Mouse (Mus musculus) layer of hippocampus, adult 2 months (tissue): ENCODE measurements around the gene Slc37a1. TPM values are rescaled to one million over a fixed set of nuclear protein-coding genes. Genes with fewer than 3 reads are reported as not detected.
A peak's percentile ranks its signal among the peaks of the same experiment; 100 is the strongest.

Source experiments
- DNase-seq, 2 experiments: peaks; one replicate each; pipeline ENCODE4 v3.0.0; 2022; ENCODE audit warnings: low spot score in 2 of 2
- H3K27ac ChIP-seq: fragments of 200-600 bp; 2 replicates; pipeline ENCODE4 v1.8.1; 2022
- H3K4me3 ChIP-seq: fragments of 200-600 bp; 2 replicates; pipeline ENCODE4 v1.8.1; 2022; ENCODE audit warnings: mild to moderate bottlenecking
- CTCF ChIP-seq: fragments of 200-600 bp; conservative IDR thresholded peaks from 2 replicates; pipeline ENCODE4 v1.8.1; 2022; ENCODE audit warnings: antibody characterized with exemption, mild to moderate bottlenecking, moderate library complexity
- total RNA-seq, 2 experiments: library from RNA; stranded (reverse); gene quantifications; 2 replicates each; pipeline ENCODE4 v1.2.3; 2021

Slc37a1 gene
- total RNA-seq, 2 experiments from 2014 or later, result 8.4 to 11.5 TPM

DNA sequence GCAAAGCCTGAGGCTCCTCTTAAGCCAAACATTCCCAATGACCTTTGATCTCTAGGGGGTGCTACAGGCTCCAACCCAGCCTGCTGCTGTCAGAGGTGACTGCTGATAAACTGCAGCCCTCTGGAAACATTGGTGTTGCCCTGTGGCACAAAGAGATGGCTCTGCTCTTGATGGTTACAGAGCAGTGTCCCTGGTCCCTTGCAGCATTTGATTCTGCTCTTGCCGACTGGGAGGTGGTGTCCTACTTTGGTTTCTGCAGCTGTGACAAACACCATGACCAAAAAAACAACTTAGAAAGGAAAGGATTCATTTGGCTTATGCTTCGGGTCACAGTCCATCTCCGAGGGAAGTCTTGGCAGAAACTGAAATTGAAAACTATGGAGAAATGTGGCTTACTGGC, 104.9 kb downstream of the Slc37a1 start:
- Histone ChIP-seq H3K4me3 (no peak overlapping the region), H3K27ac (no peak overlapping the region)
- no peak for DNase-seq
- no peak for TF ChIP-seq CTCF

DNA sequence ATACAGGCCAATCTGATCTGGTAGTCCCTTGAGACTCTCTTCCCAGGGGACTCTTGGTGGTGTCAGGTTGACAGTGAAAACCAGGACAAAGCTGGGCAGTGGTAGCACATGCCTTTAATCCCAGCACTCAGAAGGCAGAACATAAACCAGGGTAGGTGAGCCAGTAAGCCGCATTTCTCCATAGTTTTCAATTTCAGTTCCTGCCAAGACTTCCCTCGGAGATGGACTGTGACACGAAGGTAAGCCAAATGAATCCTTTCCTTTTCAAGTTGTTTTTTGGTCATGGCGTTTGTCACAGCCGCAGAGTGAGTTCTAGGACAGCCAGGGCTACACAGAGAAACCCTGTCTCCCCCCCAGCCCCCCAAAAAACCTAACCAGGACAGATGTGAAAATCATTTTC, 105.4 kb downstream of the Slc37a1 start:
- no peak overlapping the region for H3K27ac ChIP-seq
- no peak overlapping the region for H3K4me3 ChIP-seq
- no peak for TF ChIP-seq CTCF
- no peak for DNase-seq

- TF ChIP-seq CTCF, result no peak
- no peak for DNase-seq
- H3K4me3 ChIP-seq, result no peak overlapping the region
- H3K27ac ChIP-seq, result no peak overlapping the region
Observed at GRCm38 (mm10) chr17:31393811-31394210, 107.2 kb downstream of the Slc37a1 start.

GRCm38 (mm10) chr17:31400294-31400693, 113.7 kb downstream of the Slc37a1 start:
- Histone ChIP-seq H3K27ac (peak overlapping the region; percentile 66), H3K4me3 (no peak overlapping the region)
- TF ChIP-seq CTCF, result no peak
- DNase-seq, result peak; percentile 29 to 51

Other genes starting within 250 kb of the Slc37a1 start
- 10 to 100 TPM; 75.7 to 83.3 TPM for gene Abcg1, start 229.1 kb upstream of the Slc37a1 start, total RNA-seq
- not detected for gene Tff3, start 157.1 kb upstream of the Slc37a1 start, total RNA-seq
- not detected for gene Tff2, start 142.5 kb upstream of the Slc37a1 start, total RNA-seq
- not detected for gene Tff1, start 121.5 kb upstream of the Slc37a1 start, total RNA-seq
- gene Tmprss3, start 87.8 kb upstream of the Slc37a1 start, total RNA-seq, result not detected
- under 1 TPM; 0.66 to 0.95 TPM for gene Ubash3a, start 78.9 kb upstream of the Slc37a1 start, total RNA-seq
- gene Rsph1, start 9.4 kb upstream of the Slc37a1 start, total RNA-seq, result 10 to 100 TPM; 11.4 to 15.8 TPM
- 10 to 100 TPM; 21.8 to 31.9 TPM for gene Pde9a, start 99.4 kb downstream of the Slc37a1 start, total RNA-seq
- 10 to 100 TPM; 25.9 to 29.9 TPM for gene Wdr4, start 233.2 kb downstream of the Slc37a1 start, total RNA-seq
- gene Ndufv3, start 233.3 kb downstream of the Slc37a1 start, total RNA-seq, result 100 to 1,000 TPM; 257 to 258 TPM